Mouse (Mus musculus) embryonic facial prominence, embryonic 11.5 days (tissue): ENCODE data around the gene Dlgap1. TPM values are rescaled to one million over a fixed set of nuclear protein-coding genes. Genes with fewer than 3 reads are reported as not detected.

Experiments
- ATAC-seq: fragments of 200-750 bp; cut with Nextera tagmentation; replicated peaks from 2 replicates; pipeline ENCODE4 v1.8.0; 2017; ENCODE audit warnings: low read depth; ENCODE audit not compliant: insufficient number of reproducible peaks, low FRiP score, low TSS enrichment
- DNase-seq: peaks from one replicate; pipeline ENCODE4 v3.0.0-alpha.2; 2015; ENCODE audit warnings: low spot score
- H3K27ac ChIP-seq: fragments of 300-500 bp; sonication (generic); replicated peaks from 2 replicates; pipeline ENCODE4 v1.5.1; 2014; ENCODE audit warnings: mild to moderate bottlenecking, low read depth, low read length, control low read depth
- H3K27me3 ChIP-seq: fragments of 300-500 bp; sonication (generic); 2 replicates; pipeline ENCODE4 v1.6.1; 2014; ENCODE audit warnings: mild to moderate bottlenecking, low read length, moderate library complexity, mixed read lengths; ENCODE audit not compliant: control insufficient read depth, insufficient read depth
- H3K36me3 ChIP-seq: fragments of 300-500 bp; sonication (generic); replicated peaks from 2 replicates; pipeline ENCODE4 v1.6.1; 2014; ENCODE audit warnings: low read depth, mild to moderate bottlenecking, low read length, moderate library complexity, mixed read lengths; ENCODE audit not compliant: control insufficient read depth, insufficient read depth
- H3K4me1 ChIP-seq: fragments of 300-500 bp; sonication (generic); 2 replicates; pipeline ENCODE4 v1.6.1; 2014; ENCODE audit warnings: low read length, mixed read lengths; ENCODE audit not compliant: control insufficient read depth, insufficient read depth
- H3K4me2 ChIP-seq: fragments of 300-500 bp; sonication (generic); 2 replicates; pipeline ENCODE4 v1.6.1; 2014; ENCODE audit warnings: low read depth, mild to moderate bottlenecking, control low read depth, low read length, moderate library complexity
- H3K4me3 ChIP-seq: fragments of 300-500 bp; sonication (generic); 2 replicates; pipeline ENCODE4 v1.5.1; 2014; ENCODE audit warnings: low read depth, low read length, control low read depth
- H3K9ac ChIP-seq: fragments of 300-500 bp; sonication (generic); replicated peaks from 2 replicates; pipeline ENCODE4 v1.6.1; 2014; ENCODE audit warnings: mild to moderate bottlenecking, control low read depth, low read length
- H3K9me3 ChIP-seq: fragments of 300-500 bp; sonication (generic); replicated peaks from 2 replicates; pipeline ENCODE4 v1.6.1; 2016; ENCODE audit warnings: mild to moderate bottlenecking, low read length, inconsistent platforms, mixed read lengths; ENCODE audit not compliant: control insufficient read depth
- WGBS: fragments of 180-500 bp; shearing (Covaris S2); extraction: QIAGEN DNeasy Blood & Tissue Kit; methylation state at CpG from one replicate; pipeline ENCODE4 v1.1.7; 2014; 5-methylcytosine and 5-hydroxymethylcytosine counted together
- polyA plus RNA-seq: library from polyadenylated mRNA; unstranded; fragments of >200 nt; fragmentation: Nextera tagmentation; extraction: Ambion mirVana; gene quantifications from 2 replicates; pipeline ENCODE4 v1.2.1, GENCODE M21; 2014

The Dlgap1 gene
- polyA plus RNA-seq, 1 experiment from 2014 or later: 2.4 TPM

DNA sequence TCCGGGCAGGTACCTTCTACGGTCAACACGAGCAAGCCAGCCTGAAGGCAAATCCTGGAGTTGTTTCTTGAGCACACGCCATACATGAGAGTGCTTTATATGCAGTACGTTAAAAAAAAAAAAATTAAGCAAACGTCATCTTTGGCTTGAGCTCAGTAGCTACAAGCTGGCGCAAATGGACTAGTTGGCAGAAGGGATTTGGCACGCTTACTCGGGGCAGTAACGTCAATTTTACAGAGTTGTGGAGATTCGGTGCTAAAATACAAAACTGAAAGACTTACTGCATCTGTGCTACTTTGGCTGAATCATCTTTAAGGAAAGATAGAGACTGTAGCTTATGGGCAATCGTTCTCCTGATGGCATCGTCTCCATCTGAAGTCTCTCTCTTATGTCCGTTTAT, 474.1 kb downstream of the Dlgap1 start:
- no peak for DNase-seq
- WGBS: 93% methylated on average over 14 of the region's 14 CpGs
- Histone ChIP-seq H3K27me3 (no peaks in the 10 kb centered on the region), H3K27ac (no peak overlapping the region), H3K4me1 (no peaks in the 10 kb centered on the region), H3K36me3 (no peaks in the 10 kb centered on the region), H3K9ac (no peak overlapping the region), H3K9me3 (no peaks in the 10 kb centered on the region), H3K4me3 (no peak overlapping the region), H3K4me2 (no peak overlapping the region)
- no peak for ATAC-seq

DNA sequence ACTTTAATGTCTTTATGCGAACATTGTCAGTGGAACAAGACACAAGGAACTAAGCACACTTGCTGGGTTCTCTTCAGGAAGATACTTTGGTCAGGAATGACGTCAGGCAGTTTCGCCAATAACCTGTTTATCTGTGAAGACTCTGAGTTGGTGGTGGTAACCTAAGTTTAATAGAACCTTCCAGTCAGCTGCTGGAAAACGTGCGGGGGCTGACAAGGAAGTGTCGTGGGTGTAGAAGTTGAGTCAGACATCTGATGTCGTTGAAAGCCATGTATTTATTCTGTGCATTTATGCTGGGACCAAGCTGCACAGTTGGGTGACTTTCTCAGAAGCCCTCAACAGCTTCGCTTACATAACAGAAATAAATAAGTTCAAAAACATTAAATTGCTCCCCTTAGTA, 477.6 kb downstream of the Dlgap1 start:
- Histone ChIP-seq H3K4me2 (no peak overlapping the region), H3K27me3 (no peaks in the 10 kb centered on the region), H3K4me1 (no peaks in the 10 kb centered on the region), H3K4me3 (no peak overlapping the region), H3K9ac (no peak overlapping the region), H3K9me3 (no peaks in the 10 kb centered on the region), H3K36me3 (no peaks in the 10 kb centered on the region), H3K27ac (no peak overlapping the region)
- ATAC-seq: no peak
- no peak for DNase-seq
- WGBS: 84% methylated on average over 8 of the region's 8 CpGs

DNA sequence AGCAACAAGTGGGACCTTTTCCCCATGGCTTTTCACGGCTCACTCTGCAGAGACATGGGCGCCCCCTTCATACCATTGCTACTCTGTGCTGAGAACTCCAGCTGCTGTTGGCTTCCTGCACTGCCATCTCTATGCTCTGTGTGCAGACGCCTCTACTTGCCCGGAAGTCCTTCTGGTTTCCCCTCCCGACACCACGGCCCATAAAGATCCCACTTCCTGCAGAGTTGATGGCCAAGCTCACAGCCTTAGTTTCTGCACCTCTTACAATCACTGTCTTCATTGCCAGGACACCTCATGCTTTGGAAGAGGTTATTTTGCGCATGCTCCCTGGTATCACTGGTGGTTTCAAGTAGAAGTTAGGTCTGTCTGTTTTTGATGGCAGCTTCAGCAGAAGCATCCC, 486.2 kb downstream of the Dlgap1 start:
- 93% methylated on average over 7 of the region's 7 CpGs for WGBS
- H3K9me3 ChIP-seq: no peaks in the 10 kb centered on the region
- H3K36me3 ChIP-seq: no peaks in the 10 kb centered on the region
- H3K4me2 ChIP-seq: no peak overlapping the region
- ATAC-seq: no peak
- no peaks in the 10 kb centered on the region for H3K27me3 ChIP-seq
- DNase-seq: no peak
- no peak overlapping the region for H3K9ac ChIP-seq
- no peak overlapping the region for H3K4me3 ChIP-seq
- no peaks in the 10 kb centered on the region for H3K4me1 ChIP-seq
- H3K27ac ChIP-seq: no peak overlapping the region

DNA sequence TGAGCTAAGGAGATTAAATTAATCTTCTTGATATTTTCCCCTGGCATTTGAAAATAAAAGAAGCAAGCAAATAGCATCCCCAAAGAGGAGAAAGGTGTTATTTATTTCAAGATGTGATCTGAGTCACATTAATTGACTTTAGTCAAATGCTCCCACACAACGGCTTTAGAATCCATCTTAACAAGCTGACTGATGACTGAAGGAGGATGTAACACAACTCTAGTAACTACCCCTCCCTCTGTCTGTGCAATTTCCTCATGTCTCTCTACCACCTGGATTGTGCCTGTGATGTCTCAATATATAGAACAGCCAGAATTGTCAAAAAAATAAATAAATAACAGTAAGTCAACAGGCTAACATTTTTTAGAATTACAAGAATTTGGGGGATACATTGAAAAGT, 488.2 kb downstream of the Dlgap1 start:
- Histone ChIP-seq H3K27me3 (no peaks in the 10 kb centered on the region), H3K4me1 (no peaks in the 10 kb centered on the region), H3K9me3 (no peaks in the 10 kb centered on the region), H3K9ac (no peak overlapping the region), H3K27ac (no peak overlapping the region), H3K36me3 (no peaks in the 10 kb centered on the region), H3K4me3 (no peak overlapping the region), H3K4me2 (no peak overlapping the region)
- 68% methylated on average over 1 of the region's 1 CpGs for WGBS
- ATAC-seq: no peak
- DNase-seq: no peak

DNA sequence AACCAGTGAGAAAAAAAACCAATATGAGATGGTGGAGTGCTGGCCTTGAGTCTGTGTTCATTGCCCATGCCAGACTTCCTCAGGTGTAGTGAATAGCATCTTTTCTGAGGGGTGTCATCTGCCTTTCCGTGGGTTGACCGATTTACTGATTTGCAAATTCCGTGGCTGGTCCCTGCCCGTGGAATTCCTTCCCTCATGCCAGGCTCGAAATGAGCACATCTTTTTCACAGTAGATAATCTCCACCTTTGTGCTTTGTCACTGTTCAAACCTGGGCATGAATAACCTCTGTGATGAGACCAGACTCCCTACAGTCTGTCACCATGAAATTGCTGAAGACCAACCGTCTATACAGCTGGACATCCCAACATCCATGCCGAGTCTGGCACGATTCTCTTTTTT, 493.4 kb downstream of the Dlgap1 start:
- no peak for ATAC-seq
- DNase-seq: no peak
- Histone ChIP-seq H3K4me2 (no peak overlapping the region), H3K36me3 (no peaks in the 10 kb centered on the region), H3K27ac (no peak overlapping the region), H3K4me3 (no peak overlapping the region), H3K27me3 (no peaks in the 10 kb centered on the region), H3K4me1 (no peaks in the 10 kb centered on the region), H3K9me3 (no peaks in the 10 kb centered on the region), H3K9ac (no peak overlapping the region)
- 84% methylated on average over 8 of the region's 8 CpGs for WGBS

DNA sequence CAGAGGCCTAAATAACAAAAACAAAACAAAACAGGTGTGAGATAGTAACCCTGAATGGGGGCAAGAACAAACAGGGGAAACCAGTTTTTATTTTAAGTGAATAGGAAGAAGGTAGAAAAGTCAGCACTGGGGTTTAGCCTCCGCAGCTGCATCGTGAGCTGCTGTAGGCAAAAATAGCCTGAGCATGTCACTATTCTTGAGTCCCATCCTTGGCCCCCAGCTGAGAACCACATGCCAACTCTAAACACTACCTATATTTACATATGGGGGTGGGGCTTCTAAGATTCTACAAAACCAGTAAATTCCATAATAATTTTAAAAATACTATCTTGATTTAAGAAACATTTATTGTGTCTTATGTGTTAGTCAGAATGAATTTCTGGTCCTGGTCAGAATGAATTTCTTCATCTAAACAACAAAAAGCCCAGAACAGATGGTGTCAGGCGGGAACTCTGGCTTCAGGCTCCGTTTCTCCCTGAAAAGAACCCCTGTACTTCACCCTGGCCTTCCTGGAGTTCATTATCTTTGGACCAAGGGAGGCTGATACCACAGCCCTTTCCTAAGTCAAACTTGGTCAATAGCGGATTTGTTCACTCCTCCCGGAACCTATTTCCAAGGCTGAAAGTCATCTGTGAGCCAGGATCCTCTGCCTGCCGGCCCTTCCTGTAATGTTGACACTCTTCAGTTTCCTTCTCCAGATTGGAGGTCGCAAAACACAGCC, 494.1 kb downstream of the Dlgap1 start:
- DNase-seq (no peak), ATAC-seq (no peak)
- no peak overlapping the region for H3K4me3 ChIP-seq
- no peaks in the 10 kb centered on the region for H3K36me3 ChIP-seq
- H3K4me1 ChIP-seq: no peaks in the 10 kb centered on the region
- H3K9ac ChIP-seq: no peak overlapping the region
- no peaks in the 10 kb centered on the region for H3K9me3 ChIP-seq
- H3K27ac ChIP-seq: no peak overlapping the region
- no peaks in the 10 kb centered on the region for H3K27me3 ChIP-seq
- no peak overlapping the region for H3K4me2 ChIP-seq
- 69% methylated on average over 8 of the region's 8 CpGs for WGBS

DNA sequence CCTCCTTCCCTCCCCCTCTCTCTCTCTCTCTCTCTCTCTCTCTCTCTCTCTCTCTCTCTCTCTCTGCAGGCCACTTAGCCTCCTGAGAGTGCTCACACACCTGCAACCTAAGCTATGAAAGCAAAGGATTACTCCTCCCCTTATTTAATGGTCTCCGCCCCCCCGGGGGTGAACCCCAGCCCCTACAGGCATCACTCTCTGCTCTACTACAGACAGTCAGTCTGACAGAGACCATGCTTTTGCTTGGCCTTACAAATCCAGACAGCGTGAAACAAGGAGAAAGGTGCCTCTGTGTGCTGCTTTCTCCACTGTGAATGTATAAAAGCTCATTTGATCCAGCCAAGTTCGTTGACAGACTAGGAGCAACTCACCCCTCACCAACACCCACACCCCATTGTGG, 497.5 kb downstream of the Dlgap1 start:
- Histone ChIP-seq H3K27ac (no peak overlapping the region), H3K27me3 (no peaks in the 10 kb centered on the region), H3K9me3 (no peaks in the 10 kb centered on the region), H3K9ac (no peak overlapping the region), H3K4me1 (no peaks in the 10 kb centered on the region), H3K4me2 (no peak overlapping the region), H3K36me3 (no peaks in the 10 kb centered on the region), H3K4me3 (no peak overlapping the region)
- 31% methylated on average over 4 of the region's 4 CpGs for WGBS
- DNase-seq (no peak), ATAC-seq (no peak)

DNA sequence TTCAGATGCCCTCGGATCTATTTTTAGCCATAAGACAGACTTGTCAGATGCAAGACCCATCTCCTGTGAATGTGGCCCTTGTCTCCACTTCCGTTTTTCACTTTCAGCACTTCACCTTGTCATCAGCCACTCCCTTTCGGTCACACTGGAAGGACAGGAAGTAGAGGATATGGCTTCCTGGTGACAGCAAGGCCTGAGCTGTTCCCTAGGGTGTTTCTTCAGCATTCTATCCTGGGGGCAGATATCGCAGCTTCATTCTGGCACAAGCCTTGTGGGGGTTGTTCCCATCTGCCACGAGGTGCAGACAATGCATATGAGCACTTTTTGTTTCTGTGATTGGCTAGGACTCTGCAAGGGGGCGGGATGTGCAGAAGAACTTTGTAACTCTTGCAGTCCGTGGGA, 502.1 kb downstream of the Dlgap1 start:
- H3K4me1 ChIP-seq: no peaks in the 10 kb centered on the region
- H3K9me3 ChIP-seq: no peaks in the 10 kb centered on the region
- H3K27me3 ChIP-seq: no peaks in the 10 kb centered on the region
- no peak overlapping the region for H3K27ac ChIP-seq
- H3K36me3 ChIP-seq: no peaks in the 10 kb centered on the region
- DNase-seq (no peak), ATAC-seq (no peak)
- H3K9ac ChIP-seq: no peak overlapping the region
- no peak overlapping the region for H3K4me3 ChIP-seq
- H3K4me2 ChIP-seq: no peak overlapping the region
- 75% methylated on average over 7 of the region's 7 CpGs for WGBS
